18 mouse cellular contexts compared by ENCODE assay signal in the genomic region with DNA sequence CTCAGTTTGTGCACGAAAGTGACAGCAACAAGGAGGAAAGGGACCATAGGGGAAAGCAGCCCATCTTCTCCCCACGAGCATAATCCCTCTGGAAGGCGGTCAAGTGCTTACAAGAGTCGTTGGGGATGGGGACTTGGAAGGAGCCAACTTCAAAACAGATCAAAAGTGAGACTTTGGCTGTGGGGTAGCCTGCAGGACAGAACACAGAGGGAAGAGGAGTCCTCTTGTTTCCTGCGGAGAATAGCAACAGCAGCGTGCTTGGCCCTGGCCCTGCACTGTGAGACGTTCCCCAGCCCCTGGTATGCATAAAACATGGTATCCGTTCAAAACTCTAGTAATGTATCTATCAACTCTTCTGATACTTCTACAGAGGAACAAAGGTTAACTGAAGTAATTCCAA. TPM values are rescaled to one million over a fixed set of nuclear protein-coding genes. Genes with fewer than 3 reads are reported as not detected.
A peak's percentile ranks its signal among the peaks of the same experiment; 100 is the strongest.
DNase-seq lines count a peak whose midpoint lies in the region; ATAC-seq and TF ChIP-seq lines count a peak whose summit lies in the region.
"Had no signal": no experiment of that assay in that cellular context is flagged by ENCODE, and none has a peak within 500 bp of the region (broad histone marks: within the 10 kb centered on the region; RNA-seq: fewer than 3 reads in every experiment).

No protein-coding gene starts in this region.

- TF ChIP-seq CTCF in stomach, postnatal 0 days (IDR thresholded peaks at IDR 0.05; ENCODE audit: low read depth): no peak

- no peaks in the 10 kb centered on the region for H3K36me3 ChIP-seq in embryonic facial prominence, embryonic 14.5 days (ENCODE audit: control insufficient read depth, insufficient read depth, low read length)
- no peaks in the 10 kb centered on the region for H3K36me3 ChIP-seq in embryonic facial prominence, embryonic 10.5 days (replicated peaks)
- H3K36me3 ChIP-seq in heart, embryonic 16.5 days (ENCODE audit: control insufficient read depth, insufficient read depth): peaks cover under 1% of the 10 kb centered on the region; the same call in 1 of the 2 replicates
- no peaks in the 10 kb centered on the region for H3K36me3 ChIP-seq in lung, embryonic 16.5 days (ENCODE audit: control insufficient read depth, insufficient read depth, low read length)
- H3K36me3 ChIP-seq in stomach, postnatal 0 days (ENCODE audit: control insufficient read depth, insufficient read depth, low read length): no peaks in the 10 kb centered on the region
- H3K36me3 ChIP-seq: embryonic facial prominence, embryonic 15.5 days; midbrain, embryonic 15.5 days had no signal

- H3K4me3 ChIP-seq in embryonic facial prominence, embryonic 14.5 days (ENCODE audit: low read depth, low read length): no peak overlapping the region
- no peak overlapping the region for H3K4me3 ChIP-seq in embryonic facial prominence, embryonic 10.5 days
- peak overlapping the region; percentile 64 for H3K4me3 ChIP-seq in heart, embryonic 16.5 days (ENCODE audit: low read length)
- no peak overlapping the region for H3K4me3 ChIP-seq in lung, embryonic 16.5 days (ENCODE audit: low read length)
- H3K4me3 ChIP-seq in stomach, postnatal 0 days (ENCODE audit: low read depth, low read length): peak overlapping the region; percentile 17
- H3K4me3 ChIP-seq: midbrain, embryonic 15.5 days had no signal

- no peak overlapping the region for H3K27ac ChIP-seq in embryonic facial prominence, embryonic 14.5 days (replicated peaks; ENCODE audit: low read depth, low read length)
- H3K27ac ChIP-seq in embryonic facial prominence, embryonic 10.5 days (replicated peaks): no peak overlapping the region
- peak overlapping the region; percentile 91 for H3K27ac ChIP-seq in heart, embryonic 16.5 days (ENCODE audit: low read length)
- no peak overlapping the region for H3K27ac ChIP-seq in lung, embryonic 16.5 days (ENCODE audit: low read length)
- peak overlapping the region; percentile 56; the same call in 1 of the 2 replicates for H3K27ac ChIP-seq in stomach, postnatal 0 days (replicated peaks)
- H3K27ac ChIP-seq: embryonic facial prominence, embryonic 15.5 days; liver, embryonic 14.5 days; midbrain, embryonic 15.5 days had no signal

- no peak for DNase-seq in embryonic facial prominence, embryonic 14.5 days (ENCODE audit: low spot score)
- DNase-seq in embryonic facial prominence, embryonic 10.5 days (ENCODE audit: low spot score): no peak
- no peak for DNase-seq in heart, adult 18-20 months
- DNase-seq in lung, postnatal 25 days (ENCODE audit: low spot score): no peak
- DNase-seq in stomach, postnatal 0 days (ENCODE audit: low spot score): no peak
- DNase-seq in urinary bladder, postnatal 4 days (ENCODE audit: low spot score in 2 of 2): no peak
- DNase-seq: adrenal gland, postnatal 10 days; cerebellum, adult 2 months; kidney, postnatal 36 days; right cerebral cortex, postnatal 25 days; thymus, adult 2 months had no signal

- H3K9me3 ChIP-seq in embryonic facial prominence, embryonic 14.5 days (ENCODE audit: control insufficient read depth, low read length): no peaks in the 10 kb centered on the region
- no peaks in the 10 kb centered on the region for H3K9me3 ChIP-seq in embryonic facial prominence, embryonic 10.5 days
- no peaks in the 10 kb centered on the region for H3K9me3 ChIP-seq in heart, embryonic 16.5 days (replicated peaks; ENCODE audit: control insufficient read depth, low read length)
- no peaks in the 10 kb centered on the region for H3K9me3 ChIP-seq in lung, embryonic 16.5 days (ENCODE audit: control insufficient read depth, low read length)
- no peaks in the 10 kb centered on the region for H3K9me3 ChIP-seq in stomach, postnatal 0 days (ENCODE audit: control insufficient read depth, low read length)
- H3K9me3 ChIP-seq: embryonic facial prominence, embryonic 15.5 days; midbrain, embryonic 15.5 days had no signal

- WGBS in embryonic facial prominence, embryonic 14.5 days: 61% methylated on average over 8 of the region's 8 CpGs
- WGBS in embryonic facial prominence, embryonic 10.5 days: 68% methylated on average over 8 of the region's 8 CpGs
- 31% methylated on average over 8 of the region's 8 CpGs for WGBS in heart, embryonic 16.5 days
- 57% methylated on average over 8 of the region's 8 CpGs for WGBS in lung, embryonic 16.5 days
- WGBS in stomach, postnatal 0 days: 40% methylated on average over 8 of the region's 8 CpGs

- peak overlapping the region; percentile 88; the same call in 1 of the 2 replicates for H3K4me2 ChIP-seq in embryonic facial prominence, embryonic 14.5 days (ENCODE audit: low read depth, low read length)
- H3K4me2 ChIP-seq in heart, embryonic 16.5 days (ENCODE audit: low read depth, low read length): peak overlapping the region; percentile 75
- 0 out of 2 replicates have a peak overlapping the region, but pooled peaks have one; percentile 4 for H3K4me2 ChIP-seq in lung, embryonic 16.5 days (ENCODE audit: low read depth, low read length)
- peak overlapping the region; percentile 60 for H3K4me2 ChIP-seq in stomach, postnatal 0 days (replicated peaks; ENCODE audit: low read depth)

- no peak overlapping the region for H3K9ac ChIP-seq in embryonic facial prominence, embryonic 14.5 days (ENCODE audit: low read depth, low read length)
- peak overlapping the region; percentile 77 for H3K9ac ChIP-seq in heart, embryonic 16.5 days (ENCODE audit: low read length)
- H3K9ac ChIP-seq in lung, embryonic 16.5 days (ENCODE audit: low read length): no peak overlapping the region
- peak overlapping the region; percentile 45 for H3K9ac ChIP-seq in stomach, postnatal 0 days (ENCODE audit: low read length)
- H3K9ac ChIP-seq: embryonic facial prominence, embryonic 15.5 days; liver, embryonic 14.5 days; midbrain, embryonic 15.5 days had no signal

- no peak for TF ChIP-seq EP300 in stomach, postnatal 0 days (optimal IDR thresholded peaks at IDR 0.05)

- H3K4me1 ChIP-seq in embryonic facial prominence, embryonic 14.5 days (ENCODE audit: control insufficient read depth, insufficient read depth, low read length): peaks cover 12% of the 10 kb centered on the region; the same call in 1 of the 2 replicates
- H3K4me1 ChIP-seq in embryonic facial prominence, embryonic 10.5 days: peaks cover 9% of the 10 kb centered on the region; the same call in 1 of the 2 replicates
- peaks cover 24% of the 10 kb centered on the region for H3K4me1 ChIP-seq in heart, embryonic 16.5 days (ENCODE audit: control insufficient read depth, insufficient read depth, low read length)
- peaks cover 8% of the 10 kb centered on the region for H3K4me1 ChIP-seq in lung, embryonic 16.5 days (replicated peaks; ENCODE audit: control insufficient read depth, insufficient read depth, low read length)
- H3K4me1 ChIP-seq in stomach, postnatal 0 days (replicated peaks; ENCODE audit: control insufficient read depth, insufficient read depth): no peaks in the 10 kb centered on the region

- ATAC-seq in embryonic facial prominence, embryonic 14.5 days (ENCODE audit: low read depth): no peak
- no peak for ATAC-seq in heart, embryonic 16.5 days (replicated peaks; ENCODE audit: extremely low read depth, insufficient read depth, low FRiP score)
- no peak for ATAC-seq in lung, embryonic 16.5 days (ENCODE audit: low read depth)
- no peak for ATAC-seq in stomach, postnatal 0 days (ENCODE audit: low FRiP score, low TSS enrichment)
- ATAC-seq: hindbrain, embryonic 16.5 days had no signal

- H3K27me3 ChIP-seq in embryonic facial prominence, embryonic 14.5 days (replicated peaks; ENCODE audit: control insufficient read depth, insufficient read depth, low read length): no peaks in the 10 kb centered on the region
- H3K27me3 ChIP-seq in embryonic facial prominence, embryonic 10.5 days (replicated peaks; ENCODE audit: low read depth, poor library complexity, severe bottlenecking): peaks cover 26% of the 10 kb centered on the region
- no peaks in the 10 kb centered on the region for H3K27me3 ChIP-seq in heart, embryonic 16.5 days (ENCODE audit: control insufficient read depth, insufficient read depth, low read length)
- H3K27me3 ChIP-seq in lung, embryonic 16.5 days (ENCODE audit: control insufficient read depth, insufficient read depth, low read depth, low read length): no peaks in the 10 kb centered on the region
- H3K27me3 ChIP-seq in stomach, postnatal 0 days (ENCODE audit: control insufficient read depth, insufficient read depth, low read length): no peaks in the 10 kb centered on the region
- H3K27me3 ChIP-seq: embryonic facial prominence, embryonic 15.5 days; midbrain, embryonic 15.5 days had no signal

RNA-seq across cellular contexts. Expression of a gene that starts 1.4 kb away (rescaled TPM):
- 7.7 and 7.9 TPM in 2 replicates for polyA plus RNA-seq in embryonic facial prominence, embryonic 14.5 days (2014; fragmentation: Nextera tagmentation; extraction: Ambion mirVana)
- polyA plus RNA-seq in embryonic facial prominence, embryonic 10.5 days (2016; fragmentation: Nextera tagmentation; extraction: Ambion mirVana): 1.4 and 1.5 TPM in 2 replicates
- polyA plus RNA-seq in heart, embryonic 16.5 days (2015; fragmentation: Nextera tagmentation; extraction: Ambion mirVana): 16.3 and 16.7 TPM in 2 replicates
- 100 to 1,000 TPM; 236 to 257 TPM for total RNA-seq in heart, adult 18-20 months (2021)
- polyA plus RNA-seq in lung, embryonic 16.5 days (2015; fragmentation: Nextera tagmentation; extraction: Ambion mirVana): 5.8 TPM in 2 replicates
- 4.6 and 5.8 TPM in 2 replicates for polyA plus RNA-seq in stomach, postnatal 0 days (2015; fragmentation: Nextera tagmentation; extraction: Ambion mirVana)
- total RNA-seq: common myeloid progenitor, adult 5-6 weeks had no signal

RNA-seq across cellular contexts. Expression of a gene that starts 55.7 kb away (rescaled TPM):
- polyA plus RNA-seq in embryonic facial prominence, embryonic 14.5 days (2014; fragmentation: Nextera tagmentation; extraction: Ambion mirVana): 95.2 and 95.6 TPM in 2 replicates
- polyA plus RNA-seq in embryonic facial prominence, embryonic 10.5 days (2016; fragmentation: Nextera tagmentation; extraction: Ambion mirVana): 65.6 and 68.3 TPM in 2 replicates
- polyA plus RNA-seq in heart, embryonic 16.5 days (2015; fragmentation: Nextera tagmentation; extraction: Ambion mirVana): 75.4 and 78.5 TPM in 2 replicates
- 10 to 100 TPM; 30.6 to 35.1 TPM for total RNA-seq in heart, adult 18-20 months (2021)
- 61.7 and 65.1 TPM in 2 replicates for polyA plus RNA-seq in lung, embryonic 16.5 days (2015; fragmentation: Nextera tagmentation; extraction: Ambion mirVana)
- polyA plus RNA-seq in stomach, postnatal 0 days (2015; fragmentation: Nextera tagmentation; extraction: Ambion mirVana): 79.5 and 80.7 TPM in 2 replicates

Comparison
In these comparisons a context has a peak if more than half of its experiments do, and no peak if none do; other contexts are left out.
1. H3K27ac ChIP-seq: peak in heart, embryonic 16.5 days (single experiment) and stomach, postnatal 0 days (single experiment); none in embryonic facial prominence, embryonic 14.5 days (single experiment), embryonic facial prominence, embryonic 10.5 days (single experiment) and lung, embryonic 16.5 days (single experiment).
2. H3K4me2 ChIP-seq: peak in every context shown above with its lines; median percentile 88 in embryonic facial prominence, embryonic 14.5 days; 75 in heart, embryonic 16.5 days; 60 in stomach, postnatal 0 days; 4 in lung, embryonic 16.5 days.
3. H3K4me3 ChIP-seq: peak in heart, embryonic 16.5 days (single experiment) and stomach, postnatal 0 days (single experiment); none in embryonic facial prominence, embryonic 14.5 days (single experiment), embryonic facial prominence, embryonic 10.5 days (single experiment) and lung, embryonic 16.5 days (single experiment).
4. H3K9ac ChIP-seq: peak in heart, embryonic 16.5 days (single experiment) and stomach, postnatal 0 days (single experiment); none in embryonic facial prominence, embryonic 14.5 days (single experiment) and lung, embryonic 16.5 days (single experiment).